Mouse (Mus musculus): Measurements from ENCODE around the gene 4930404N11Rik. TPM values are rescaled to one million over a fixed set of nuclear protein-coding genes. Genes with fewer than 3 reads are reported as not detected.
A peak's percentile ranks its signal among the peaks of the same experiment; 100 is the strongest.

Gene 4930404N11Rik
- polyA plus RNA-seq, 1 experiment from 2014 or later: 1.6 TPM

- Histone ChIP-seq H3K27me3 (no peaks in the 10 kb centered on the region), H3K9ac (no peak overlapping the region), H3K4me1 (peaks cover 92% of the 10 kb centered on the region), H3K36me3 (peaks cover 60% of the 10 kb centered on the region), H3K4me2 (peak overlapping the region; percentile 37), H3K9me3 (replicated peaks) (no peaks in the 10 kb centered on the region), H3K27ac (peak overlapping the region; percentile 84), H3K4me3 (replicated peaks) (no peak overlapping the region)
- no peak for ATAC-seq (replicated peaks; ENCODE audit: low FRiP score)
- 57% methylated on average over 13 of the region's 13 CpGs for WGBS
Measured at GRCm38 (mm10) chr10:81408424-81408729, 42.8 kb upstream of the 4930404N11Rik start.

GRCm38 (mm10) chr10:81407539-81408423, 42.2 kb upstream of the 4930404N11Rik start:
- WGBS: 25% methylated on average over 31 of the region's 31 CpGs
- Histone ChIP-seq H3K4me1 (peaks cover 92% of the 10 kb centered on the region), H3K27ac (peak overlapping the region; percentile 84), H3K36me3 (peaks cover 57% of the 10 kb centered on the region), H3K4me3 (replicated peaks) (peak overlapping the region; percentile 23), H3K27me3 (no peaks in the 10 kb centered on the region), H3K4me2 (peak overlapping the region; percentile 48), H3K9ac (no peak overlapping the region), H3K9me3 (replicated peaks) (no peaks in the 10 kb centered on the region)
- ATAC-seq (replicated peaks; ENCODE audit: low FRiP score): no peak; the same call in 1 of the 2 replicates

GRCm38 (mm10) chr10:81406504-81407440, 41.2 kb upstream of the 4930404N11Rik start:
- Histone ChIP-seq H3K4me3 (replicated peaks) (peak overlapping the region; percentile 23), H3K27ac (peak overlapping the region; percentile 45), H3K9me3 (replicated peaks) (no peaks in the 10 kb centered on the region), H3K27me3 (no peaks in the 10 kb centered on the region), H3K4me1 (peaks cover 92% of the 10 kb centered on the region), H3K36me3 (peaks cover 57% of the 10 kb centered on the region), H3K4me2 (peak overlapping the region; percentile 48), H3K9ac (no peak overlapping the region)
- 38% methylated on average over 24 of the region's 24 CpGs for WGBS
- ATAC-seq (replicated peaks; ENCODE audit: low FRiP score): no peak

- Histone ChIP-seq H3K4me2 (no peak overlapping the region), H3K27me3 (no peaks in the 10 kb centered on the region), H3K9me3 (replicated peaks) (no peaks in the 10 kb centered on the region), H3K9ac (no peak overlapping the region), H3K4me3 (replicated peaks) (no peak overlapping the region), H3K27ac (0 out of 2 replicates have a peak overlapping the region, but pooled peaks have one; percentile 2), H3K36me3 (peaks cover 59% of the 10 kb centered on the region), H3K4me1 (peaks cover 92% of the 10 kb centered on the region)
- 54% methylated on average over 13 of the region's 13 CpGs for WGBS
- ATAC-seq (replicated peaks; ENCODE audit: low FRiP score): no peak
Measured at GRCm38 (mm10) chr10:81405588-81406201, 40.1 kb upstream of the 4930404N11Rik start.

- peak overlapping the region; percentile 48 for H3K27ac ChIP-seq
- no peaks in the 10 kb centered on the region for H3K9me3 ChIP-seq (replicated peaks)
- peaks cover 92% of the 10 kb centered on the region for H3K4me1 ChIP-seq
- no peaks in the 10 kb centered on the region for H3K27me3 ChIP-seq
- H3K4me2 ChIP-seq: no peak overlapping the region
- ATAC-seq (replicated peaks; ENCODE audit: low FRiP score): no peak
- no peak overlapping the region for H3K9ac ChIP-seq
- H3K4me3 ChIP-seq (replicated peaks): no peak overlapping the region
- WGBS: 58% methylated on average over 18 of the region's 18 CpGs
- H3K36me3 ChIP-seq: peaks cover 66% of the 10 kb centered on the region
Measured at GRCm38 (mm10) chr10:81404720-81405119, 39.1 kb upstream of the 4930404N11Rik start.

- no peaks in the 10 kb centered on the region for H3K27me3 ChIP-seq
- no peak overlapping the region for H3K9ac ChIP-seq
- H3K27ac ChIP-seq: peak overlapping the region; percentile 96; the same call in 1 of the 2 replicates
- H3K9me3 ChIP-seq (replicated peaks): no peaks in the 10 kb centered on the region
- H3K4me3 ChIP-seq (replicated peaks): no peak overlapping the region
- H3K36me3 ChIP-seq: peaks cover 72% of the 10 kb centered on the region
- ATAC-seq (replicated peaks; ENCODE audit: low FRiP score): no peak
- peaks cover 87% of the 10 kb centered on the region for H3K4me1 ChIP-seq
- H3K4me2 ChIP-seq: no peak overlapping the region
- WGBS: 25% methylated on average over 9 of the region's 9 CpGs
Measured at GRCm38 (mm10) chr10:81404082-81404481, 38.5 kb upstream of the 4930404N11Rik start.

DNA sequence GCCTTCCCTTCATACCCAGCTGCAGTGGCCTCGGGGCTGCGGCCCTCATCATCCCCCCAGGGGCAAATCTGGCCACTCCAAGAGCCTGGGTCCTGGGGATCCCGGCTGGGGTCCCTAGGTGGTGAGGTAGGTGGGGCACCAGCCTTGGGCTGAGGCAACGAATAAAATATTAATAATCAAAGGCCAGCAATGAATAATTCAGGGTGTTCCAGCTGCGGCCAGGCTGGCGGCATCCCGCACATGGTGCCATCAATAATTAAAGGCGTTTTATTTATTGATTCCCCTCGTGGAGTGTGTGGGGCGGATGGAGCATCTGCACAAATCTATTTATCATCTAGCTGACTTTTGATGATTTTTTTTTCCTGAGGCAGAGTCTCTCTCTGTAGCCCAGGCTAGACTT, 37.9 kb upstream of the 4930404N11Rik start:
- H3K36me3 ChIP-seq: peaks cover 71% of the 10 kb centered on the region
- H3K4me1 ChIP-seq: peaks cover 81% of the 10 kb centered on the region
- no peak for ATAC-seq (replicated peaks; ENCODE audit: low FRiP score)
- H3K9me3 ChIP-seq (replicated peaks): no peaks in the 10 kb centered on the region
- no peak overlapping the region for H3K4me3 ChIP-seq (replicated peaks)
- H3K4me2 ChIP-seq: no peak overlapping the region
- H3K27me3 ChIP-seq: no peaks in the 10 kb centered on the region
- H3K27ac ChIP-seq: peak overlapping the region; percentile 96
- WGBS: 68% methylated on average over 10 of the region's 10 CpGs
- no peak overlapping the region; the same call in 1 of the 2 replicates for H3K9ac ChIP-seq

DNA sequence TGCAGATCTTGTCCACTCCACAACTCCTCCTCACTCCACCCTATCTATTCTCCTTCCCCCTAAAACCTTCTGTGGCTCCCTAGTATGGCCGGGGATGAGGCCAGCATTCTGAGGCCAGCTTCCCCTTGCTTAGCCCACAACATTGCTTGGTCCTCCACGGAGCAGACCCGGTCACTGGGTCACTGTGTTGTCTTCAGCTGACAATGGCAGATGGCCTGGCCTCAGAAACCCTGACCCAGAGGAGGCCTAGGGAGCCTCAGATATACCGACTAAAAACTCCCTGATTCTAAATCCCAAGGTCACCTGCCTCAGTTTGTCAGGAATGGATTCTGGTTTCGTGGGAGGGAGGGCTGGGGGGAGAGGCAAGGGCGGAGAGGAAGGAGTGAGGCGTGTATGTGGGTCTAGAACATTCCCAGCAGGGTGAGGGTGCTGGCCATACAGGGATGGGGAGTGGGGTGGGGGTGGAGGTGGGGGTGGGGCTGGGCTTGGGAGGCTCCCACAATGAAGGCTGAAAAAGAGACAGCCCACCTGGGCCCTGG, 36.7 kb upstream of the 4930404N11Rik start:
- 13% methylated on average over 7 of the region's 7 CpGs for WGBS
- Histone ChIP-seq H3K9ac (no peak overlapping the region), H3K9me3 (replicated peaks) (no peaks in the 10 kb centered on the region), H3K4me1 (peaks cover 73% of the 10 kb centered on the region), H3K27me3 (no peaks in the 10 kb centered on the region), H3K4me2 (peak overlapping the region; percentile 50), H3K4me3 (replicated peaks) (peak overlapping the region; percentile 27), H3K27ac (peak overlapping the region; percentile 96), H3K36me3 (peaks cover 72% of the 10 kb centered on the region)
- ATAC-seq (replicated peaks; ENCODE audit: low FRiP score): no peak; the same call in 1 of the 2 replicates

GRCm38 (mm10) chr10:81401521-81402226, 36.1 kb upstream of the 4930404N11Rik start:
- Histone ChIP-seq H3K4me3 (replicated peaks) (peak overlapping the region; percentile 27), H3K27me3 (no peaks in the 10 kb centered on the region), H3K27ac (peak overlapping the region; percentile 96), H3K36me3 (peaks cover 65% of the 10 kb centered on the region), H3K4me1 (peaks cover 70% of the 10 kb centered on the region), H3K4me2 (peak overlapping the region; percentile 50), H3K9ac (no peak overlapping the region), H3K9me3 (replicated peaks) (no peaks in the 10 kb centered on the region)
- peak; percentile 83 for ATAC-seq (replicated peaks; ENCODE audit: low FRiP score)
- whole genome bisulfite sequencing: 9% methylated on average over 18 of the region's 18 CpGs

GRCm38 (mm10) chr10:81401205-81401520, 35.5 kb upstream of the 4930404N11Rik start:
- Histone ChIP-seq H3K36me3 (peaks cover 60% of the 10 kb centered on the region), H3K9ac (no peak overlapping the region), H3K27me3 (no peaks in the 10 kb centered on the region), H3K4me2 (peak overlapping the region; percentile 50; the same call in 1 of the 2 replicates), H3K4me3 (replicated peaks) (0 out of 2 replicates have a peak overlapping the region, but pooled peaks have one; percentile 27), H3K27ac (peak overlapping the region; percentile 96), H3K9me3 (replicated peaks) (no peaks in the 10 kb centered on the region), H3K4me1 (peaks cover 71% of the 10 kb centered on the region)
- 33% methylated on average over 10 of the region's 10 CpGs for WGBS
- peak; percentile 0; the same call in 1 of the 2 replicates for ATAC-seq (replicated peaks; ENCODE audit: low FRiP score)
